Mouse (Mus musculus): Measurements from ENCODE around the gene St6galnac3.

Gene St6galnac3

GRCm38 (mm10) chr3:153652850-153653249 lies 72.1 kb downstream of the St6galnac3 start:
- DNase-seq (ENCODE audit: low spot score), result no peak

GRCm38 (mm10) chr3:153648713-153649112 lies 76.3 kb downstream of the St6galnac3 start:
- DNase-seq (ENCODE audit: low spot score), result no peak

- DNase-seq (ENCODE audit: low spot score), result no peak
Measured at GRCm38 (mm10) chr3:153645803-153646202, 79.2 kb downstream of the St6galnac3 start.

GRCm38 (mm10) chr3:153643822-153644519 lies 81.0 kb downstream of the St6galnac3 start:
- no peak for DNase-seq (ENCODE audit: low spot score)

- no peak for DNase-seq (ENCODE audit: low spot score)
Measured at GRCm38 (mm10) chr3:153642826-153643225, 82.1 kb downstream of the St6galnac3 start.

- DNase-seq (ENCODE audit: low spot score), result no peak
Measured at GRCm38 (mm10) chr3:153641805-153642204, 83.2 kb downstream of the St6galnac3 start.

- DNase-seq (ENCODE audit: low spot score), result no peak
Measured at GRCm38 (mm10) chr3:153637336-153637735, 87.6 kb downstream of the St6galnac3 start.

GRCm38 (mm10) chr3:153636804-153637153 lies 88.2 kb downstream of the St6galnac3 start:
- DNase-seq (ENCODE audit: low spot score), result no peak

- no peak for DNase-seq (ENCODE audit: low spot score)
Measured at GRCm38 (mm10) chr3:153636094-153636803, 88.7 kb downstream of the St6galnac3 start.

- DNase-seq (ENCODE audit: low spot score), result no peak
Measured at GRCm38 (mm10) chr3:153631988-153632672, 92.8 kb downstream of the St6galnac3 start.

GRCm38 (mm10) chr3:153626237-153626636 lies 98.7 kb downstream of the St6galnac3 start:
- no peak for DNase-seq (ENCODE audit: low spot score)

GRCm38 (mm10) chr3:153618976-153619375 lies 106.0 kb downstream of the St6galnac3 start:
- no peak for DNase-seq (ENCODE audit: low spot score)

- no peak for DNase-seq (ENCODE audit: low spot score)
Measured at GRCm38 (mm10) chr3:153616849-153617248, 108.1 kb downstream of the St6galnac3 start.

GRCm38 (mm10) chr3:153610239-153610638 lies 114.7 kb downstream of the St6galnac3 start:
- no peak for DNase-seq (ENCODE audit: low spot score)

GRCm38 (mm10) chr3:153606331-153606730 lies 118.6 kb downstream of the St6galnac3 start:
- no peak for DNase-seq (ENCODE audit: low spot score)

GRCm38 (mm10) chr3:153605767-153606098 lies 119.2 kb downstream of the St6galnac3 start:
- DNase-seq (ENCODE audit: low spot score), result no peak

- no peak for DNase-seq (ENCODE audit: low spot score)
Measured at GRCm38 (mm10) chr3:153605089-153605766, 119.7 kb downstream of the St6galnac3 start.

GRCm38 (mm10) chr3:153599179-153599578 lies 125.8 kb downstream of the St6galnac3 start:
- DNase-seq (ENCODE audit: low spot score), result no peak

- DNase-seq (ENCODE audit: low spot score), result no peak
Measured at GRCm38 (mm10) chr3:153598631-153599030, 126.3 kb downstream of the St6galnac3 start.

- no peak for DNase-seq (ENCODE audit: low spot score)
Measured at GRCm38 (mm10) chr3:153594531-153594930, 130.4 kb downstream of the St6galnac3 start.

GRCm38 (mm10) chr3:153593978-153594377 lies 131.0 kb downstream of the St6galnac3 start:
- DNase-seq (ENCODE audit: low spot score), result no peak

GRCm38 (mm10) chr3:153593103-153593502 lies 131.9 kb downstream of the St6galnac3 start:
- DNase-seq (ENCODE audit: low spot score), result no peak

- DNase-seq (ENCODE audit: low spot score), result no peak
Measured at GRCm38 (mm10) chr3:153587594-153587993, 137.4 kb downstream of the St6galnac3 start.

Measured in MN1 (cell line).